ENCODE assay signal across 8 mouse cellular contexts in the genomic region with DNA sequence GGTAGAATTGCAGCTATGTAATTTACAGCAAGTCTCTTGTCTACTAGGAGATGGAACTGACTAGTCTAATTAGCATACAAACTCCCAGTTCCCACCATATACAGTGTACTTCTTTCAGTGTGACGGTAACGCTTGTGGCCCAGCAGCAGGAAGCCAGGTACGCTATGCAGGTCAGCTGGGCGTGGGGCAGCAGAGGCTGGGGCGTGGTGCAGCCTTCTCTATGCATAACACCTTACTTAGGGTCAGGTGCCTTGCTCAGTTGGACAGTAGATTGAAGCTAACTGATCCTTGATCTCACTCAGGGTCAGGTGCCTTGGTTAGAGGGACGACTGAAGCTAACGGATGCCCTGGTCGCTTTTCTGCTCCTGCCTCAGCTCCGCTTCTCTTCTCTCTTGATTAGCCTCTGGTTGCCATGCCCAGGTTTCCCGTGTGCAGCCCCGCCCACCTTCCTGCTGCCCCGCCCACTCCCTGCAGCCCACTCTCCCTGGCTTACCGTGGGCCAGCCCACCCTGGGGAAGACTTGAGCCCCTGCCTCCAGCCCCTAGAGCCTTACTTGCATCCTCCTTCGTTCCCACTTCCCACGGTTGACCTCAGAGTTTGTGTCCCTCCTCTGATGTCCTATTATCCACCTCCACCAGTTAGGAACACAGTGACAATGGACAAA. TPM values are rescaled to one million over a fixed set of nuclear protein-coding genes. Genes with fewer than 3 reads are reported as not detected.
DNase-seq lines count a peak whose midpoint lies in the region; ATAC-seq and TF ChIP-seq lines count a peak whose summit lies in the region.

No protein-coding gene starts in this region.

- peaks cover 61% of the 10 kb centered on the region for H3K4me1 ChIP-seq in heart, embryonic 12.5 days (replicated peaks)
- H3K4me1 ChIP-seq in lung, embryonic 15.5 days = peaks cover 50% of the 10 kb centered on the region
- peaks cover 66% of the 10 kb centered on the region for H3K4me1 ChIP-seq in embryonic facial prominence, embryonic 15.5 days
- peaks cover 31% of the 10 kb centered on the region for H3K4me1 ChIP-seq in neural tube, embryonic 15.5 days
- H3K4me1 ChIP-seq in cerebellum, adult 2 months (ENCODE audit: control insufficient read depth, insufficient read depth, low read length) = no peaks in the 10 kb centered on the region; the same call in 1 of the 2 replicates

- DNase-seq in heart, postnatal 10 days = no peak
- DNase-seq in lung, postnatal 10 days = no peak
- DNase-seq in right cerebral cortex, postnatal 25 days = no peak
- DNase-seq in cerebellum, adult 2 months = no peak

- H3K27ac ChIP-seq in heart, embryonic 12.5 days (ENCODE audit: poor library complexity, severe bottlenecking) = no peak overlapping the region; the same call in 1 of the 2 replicates
- 0 out of 2 replicates have a peak overlapping the region, but pooled peaks have one; percentile 45 for H3K27ac ChIP-seq in lung, embryonic 15.5 days
- peak overlapping the region; percentile 80 for H3K27ac ChIP-seq in embryonic facial prominence, embryonic 15.5 days (replicated peaks)
- peak overlapping the region; percentile 55; the same call in 1 of the 2 replicates for H3K27ac ChIP-seq in neural tube, embryonic 15.5 days (replicated peaks)
- no peak overlapping the region for H3K27ac ChIP-seq in cerebellum, adult 2 months (ENCODE audit: insufficient read depth, low read length)

- no peak overlapping the region for H3K4me3 ChIP-seq in heart, embryonic 12.5 days
- no peak overlapping the region for H3K4me3 ChIP-seq in lung, embryonic 15.5 days
- H3K4me3 ChIP-seq in embryonic facial prominence, embryonic 15.5 days (replicated peaks) = no peak overlapping the region
- no peak overlapping the region for H3K4me3 ChIP-seq in neural tube, embryonic 15.5 days (replicated peaks)
- no peak overlapping the region for H3K4me3 ChIP-seq in cerebellum, adult 2 months (replicated peaks; ENCODE audit: insufficient read depth, low read depth, low read length)

- TF ChIP-seq CTCF in cerebellum, adult 2 months (IDR thresholded peaks at IDR 0.05; ENCODE audit: borderline replicate concordance, insufficient read depth, low read depth, low read length) = no peak

- TF ChIP-seq POLR2A in cerebellum, adult 2 months (IDR thresholded peaks at IDR 0.05; ENCODE audit: borderline replicate concordance, insufficient read depth, low read length) = no peak

- intact Hi-C loops in heart, postnatal 10 days (cut with DNase I) = no loop called here

- whole genome bisulfite sequencing in heart, embryonic 12.5 days = 40% methylated on average over 15 of the region's 15 CpGs
- 37% methylated on average over 15 of the region's 15 CpGs for WGBS in lung, embryonic 15.5 days
- WGBS in embryonic facial prominence, embryonic 15.5 days = 38% methylated on average over 15 of the region's 15 CpGs
- 40% methylated on average over 15 of the region's 15 CpGs for WGBS in neural tube, embryonic 15.5 days
- 57% methylated on average over 15 of the region's 15 CpGs for WGBS in cerebellum, adult 2 months

- H3K9me3 ChIP-seq in heart, embryonic 12.5 days (replicated peaks) = no peaks in the 10 kb centered on the region
- H3K9me3 ChIP-seq in lung, embryonic 15.5 days = no peaks in the 10 kb centered on the region
- no peaks in the 10 kb centered on the region for H3K9me3 ChIP-seq in embryonic facial prominence, embryonic 15.5 days (replicated peaks)
- no peaks in the 10 kb centered on the region for H3K9me3 ChIP-seq in neural tube, embryonic 15.5 days (replicated peaks)

- H3K9ac ChIP-seq in heart, embryonic 12.5 days = no peak overlapping the region; the same call in 1 of the 2 replicates
- H3K9ac ChIP-seq in lung, embryonic 15.5 days = no peak overlapping the region
- H3K9ac ChIP-seq in embryonic facial prominence, embryonic 15.5 days = no peak overlapping the region
- H3K9ac ChIP-seq in neural tube, embryonic 15.5 days (replicated peaks) = no peak overlapping the region

- H3K36me3 ChIP-seq in heart, embryonic 12.5 days = no peaks in the 10 kb centered on the region
- no peaks in the 10 kb centered on the region for H3K36me3 ChIP-seq in lung, embryonic 15.5 days
- H3K36me3 ChIP-seq in embryonic facial prominence, embryonic 15.5 days = no peaks in the 10 kb centered on the region
- no peaks in the 10 kb centered on the region for H3K36me3 ChIP-seq in neural tube, embryonic 15.5 days

- no peaks in the 10 kb centered on the region for H3K27me3 ChIP-seq in heart, embryonic 12.5 days (replicated peaks)
- H3K27me3 ChIP-seq in lung, embryonic 15.5 days = no peaks in the 10 kb centered on the region; the same call in 1 of the 2 replicates
- no peaks in the 10 kb centered on the region for H3K27me3 ChIP-seq in embryonic facial prominence, embryonic 15.5 days
- 0 out of 2 replicates have a peak, but pooled peaks cover 3% of the 10 kb centered on the region for H3K27me3 ChIP-seq in neural tube, embryonic 15.5 days (replicated peaks)
- H3K27me3 ChIP-seq in cerebellum, adult 2 months (ENCODE audit: control insufficient read depth, insufficient read depth, low read length) = no peaks in the 10 kb centered on the region

- H3K4me2 ChIP-seq in heart, embryonic 12.5 days = peak overlapping the region; percentile 44
- H3K4me2 ChIP-seq in lung, embryonic 15.5 days = peak overlapping the region; percentile 29
- peak overlapping the region; percentile 30 for H3K4me2 ChIP-seq in embryonic facial prominence, embryonic 15.5 days (replicated peaks)
- peak overlapping the region; percentile 24 for H3K4me2 ChIP-seq in neural tube, embryonic 15.5 days

- ATAC-seq in heart, embryonic 12.5 days (ENCODE audit: insufficient number of reproducible peaks, low FRiP score) = no peak
- no peak for ATAC-seq in lung, embryonic 15.5 days (ENCODE audit: borderline replicate concordance, extremely low read depth, low FRiP score, low TSS enrichment)
- no peak for ATAC-seq in embryonic facial prominence, embryonic 15.5 days (ENCODE audit: insufficient number of reproducible peaks, low FRiP score, low TSS enrichment, low read depth)
- ATAC-seq in neural tube, embryonic 15.5 days (ENCODE audit: low FRiP score) = no peak

RNA-seq across cellular contexts. Expression of a gene that starts 29.9 kb away (rescaled TPM):
- polyA plus RNA-seq in heart, embryonic 12.5 days (2016; fragmentation: Nextera tagmentation; extraction: Ambion mirVana) = 122 and 123 TPM in 2 replicates
- total RNA-seq in heart, postnatal 10 days (2021) = 10 to 100 TPM; 48.1 to 49.0 TPM
- polyA plus RNA-seq in lung, embryonic 15.5 days (2015; fragmentation: Nextera tagmentation; extraction: Ambion mirVana) = 132 and 143 TPM in 2 replicates
- 141 and 147 TPM in 2 replicates for polyA plus RNA-seq in embryonic facial prominence, embryonic 15.5 days (2015; fragmentation: Nextera tagmentation; extraction: Ambion mirVana)
- 132 and 140 TPM in 2 replicates for polyA plus RNA-seq in neural tube, embryonic 15.5 days (2015; fragmentation: Nextera tagmentation; extraction: Ambion mirVana)
- 113 and 124 TPM in 2 replicates for polyA plus RNA-seq in cerebellum, adult 2 months (2012; rRNA removed)

Comparison
In these comparisons a context has a peak if more than half of its experiments do, and no peak if none do; other contexts are left out.
1. H3K27ac ChIP-seq: peak in lung, embryonic 15.5 days (single experiment), embryonic facial prominence, embryonic 15.5 days (single experiment) and neural tube, embryonic 15.5 days (single experiment); none in heart, embryonic 12.5 days (single experiment) and cerebellum, adult 2 months (single experiment).
2. Peak in every context shown above with its lines, with median percentiles within 50 percentile points of each other: H3K4me2 ChIP-seq.